Mouse (Mus musculus) cerebellum, adult 9-11 months (tissue): ENCODE measurements at regions not wholly inside any gene's neighbourhood (a gene's known extent, or its start where the extent isn't known, plus 50 kb on each side); places are given as distances from the start of the nearest gene placed in this dataset.

ENCODE experiments used
- DNase-seq: peaks from one replicate; pipeline ENCODE4 v3.0.0; 2022

- no peak for DNase-seq
Measured at GRCm38 (mm10) chr6:78599751-78600150, 131.1 kb upstream of the Reg3g start.

- DNase-seq, result no peak
Measured at GRCm38 (mm10) chr6:78570000-78570597, 101.4 kb upstream of the Reg3g start.

GRCm38 (mm10) chr6:78553008-78553698, 84.5 kb upstream of the Reg3g start:
- no peak for DNase-seq

GRCm38 (mm10) chr6:78552353-78552698, 83.7 kb upstream of the Reg3g start:
- no peak for DNase-seq

GRCm38 (mm10) chr6:78551666-78552352, 83.1 kb upstream of the Reg3g start:
- no peak for DNase-seq

GRCm38 (mm10) chr6:78548476-78548875, 79.8 kb upstream of the Reg3g start:
- no peak for DNase-seq

GRCm38 (mm10) chr6:78547721-78548120, 79.0 kb upstream of the Reg3g start:
- no peak for DNase-seq

- DNase-seq, result peak; percentile 12
Measured at GRCm38 (mm10) chr6:78544238-78544637, 75.6 kb upstream of the Reg3g start.

GRCm38 (mm10) chr6:78537476-78537875, 68.8 kb upstream of the Reg3g start:
- DNase-seq, result no peak

GRCm38 (mm10) chr6:78526986-78527762, 58.5 kb upstream of the Reg3g start:
- no peak for DNase-seq
